Mouse (Mus musculus) heart, postnatal 25 days (tissue): ENCODE measurements around the gene Stk40. TPM values are rescaled to one million over a fixed set of nuclear protein-coding genes. Genes with fewer than 3 reads are reported as not detected.
"Not testable (repeated sequence)": the region's sequence is repeated elsewhere in the genome, so short reads cannot be mapped to it uniquely, and the experiment has no call there.

Source experiments
- DNase-seq: peaks from one replicate; pipeline ENCODE4 v3.0.0; 2022; ENCODE audit warnings: low spot score
- intact Hi-C: fragments of 180-260 bp; cut with DNase I; formaldehyde crosslinking; loops from one replicate; pipeline ENCODE4 v1.15.1; 2025
- total RNA-seq, 2 experiments: library from RNA; stranded (reverse); gene quantifications; 2 replicates each; pipeline ENCODE4 v1.2.3; 2021

Stk40 gene
- total RNA-seq, 2 experiments from 2014 or later: 37.6 to 38.7 TPM

DNA sequence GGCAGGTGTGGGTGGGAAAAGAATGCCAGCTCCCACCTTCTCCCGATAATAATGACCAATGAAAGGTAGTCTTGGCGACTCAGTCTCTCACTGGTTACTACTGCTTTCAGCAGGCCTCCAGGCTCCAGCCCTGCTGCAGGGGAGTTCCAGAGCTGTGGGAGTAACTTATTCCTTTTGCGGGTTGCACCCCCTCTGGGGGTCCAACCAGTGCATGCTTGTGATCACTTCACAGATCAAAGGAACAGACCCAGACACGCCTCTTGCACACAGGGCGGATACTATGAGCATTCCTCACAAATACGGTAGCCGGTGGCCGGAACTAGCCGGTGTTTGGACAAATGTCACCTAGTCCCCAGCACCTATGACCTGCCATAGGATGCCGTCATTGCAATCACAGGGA lies 46.0 kb downstream of the Stk40 start:
- DNase-seq: no peak
- intact Hi-C loops: loop anchor here (5.0 kb wide), 1 partner anchor 37 kb away; no protein-coding TSS in a partner anchor

- intact Hi-C loops: no loop called here
- DNase-seq: peak; percentile 83
These were observed 46.7 kb downstream of the Stk40 start for GRCm38 (mm10) chr4:126150297-126150948.

- intact Hi-C loops: no loop called here
- DNase-seq: no peak
These were observed 47.2 kb downstream of the Stk40 start for GRCm38 (mm10) chr4:126150949-126151320.

GRCm38 (mm10) chr4:126151701-126152440 lies 48.1 kb downstream of the Stk40 start:
- DNase-seq: no peak
- intact Hi-C loops: no loop called here

GRCm38 (mm10) chr4:126152864-126153263 lies 49.1 kb downstream of the Stk40 start:
- intact Hi-C loops: no loop called here
- no peak for DNase-seq

- intact Hi-C loops: no loop called here
- no peak for DNase-seq
These were observed 51.4 kb downstream of the Stk40 start for GRCm38 (mm10) chr4:126155183-126155582.

DNA sequence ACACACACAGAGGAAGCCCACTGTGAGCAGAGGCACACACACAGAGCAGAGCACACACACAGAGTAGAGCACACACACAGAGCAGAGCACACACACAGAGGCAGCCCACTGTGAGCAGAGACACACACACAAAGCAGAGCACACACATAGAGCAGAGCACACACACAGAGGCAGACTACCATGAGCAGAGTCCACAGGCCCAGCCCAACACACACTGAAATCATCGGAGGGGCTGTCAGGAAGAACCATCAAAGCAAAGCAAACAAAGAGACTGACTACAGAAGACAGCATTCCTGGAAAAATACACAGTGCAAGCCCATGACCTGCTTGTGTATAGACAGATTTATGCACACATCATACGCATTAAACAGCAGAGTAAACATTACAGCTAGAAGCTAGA lies 52.1 kb downstream of the Stk40 start:
- intact Hi-C loops: no loop called here

DNA sequence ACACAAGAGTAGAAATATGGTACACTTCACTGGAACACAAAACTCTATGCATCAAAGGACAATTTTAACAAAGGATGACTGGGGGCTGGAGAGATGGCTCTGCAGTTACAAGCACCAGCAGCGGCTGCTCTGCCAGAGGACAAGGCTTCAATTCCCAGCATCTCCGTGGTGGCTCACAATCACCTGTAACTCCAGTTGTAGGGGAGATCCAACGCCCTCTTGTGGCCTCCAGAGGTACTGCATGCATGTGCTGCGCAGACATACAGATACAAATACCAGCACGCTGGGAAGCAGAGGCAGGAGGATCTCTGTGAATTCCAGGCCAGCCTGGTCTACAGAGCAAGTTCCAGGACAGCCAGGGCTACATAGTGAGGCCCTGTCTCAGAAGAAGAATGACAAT lies 52.9 kb downstream of the Stk40 start:
- intact Hi-C loops: no loop called here
- DNase-seq: no peak

More for the DNA sequence above, 52.1 kb downstream of the Stk40 start:
- no peak for DNase-seq

- no peak for DNase-seq
- intact Hi-C loops: no loop called here
These were observed 53.8 kb downstream of the Stk40 start for GRCm38 (mm10) chr4:126157562-126157961.

GRCm38 (mm10) chr4:126159455-126159854 lies 55.7 kb downstream of the Stk40 start:
- DNase-seq: no peak
- intact Hi-C loops: no loop called here

DNA sequence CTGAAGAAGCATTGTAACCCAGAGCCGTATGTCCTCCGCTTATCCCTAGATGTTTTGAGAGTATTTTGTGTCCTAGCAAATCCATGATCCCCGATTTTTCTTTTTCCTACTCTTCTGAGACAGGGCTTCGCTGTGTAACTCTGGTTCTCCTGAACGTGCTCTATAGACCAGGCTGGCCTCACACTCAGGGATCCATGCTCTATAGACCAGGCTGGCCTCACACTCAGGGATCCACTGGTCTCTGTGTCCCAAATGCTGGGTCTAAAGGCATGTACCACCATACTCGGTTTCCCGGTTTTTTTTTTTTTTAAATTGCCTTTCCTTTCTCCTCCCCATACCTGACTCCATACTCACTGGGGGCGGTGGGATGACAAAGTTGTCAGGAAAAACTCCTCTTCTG lies 57.2 kb downstream of the Stk40 start:
- intact Hi-C loops: loop anchor here (5.0 kb wide), 1 partner anchor 74 kb away; no protein-coding TSS in a partner anchor
- DNase-seq: no peak

GRCm38 (mm10) chr4:126161456-126161855 lies 57.7 kb downstream of the Stk40 start:
- DNase-seq: no peak
- intact Hi-C loops: loop anchor here (5.0 kb wide), 1 partner anchor 74 kb away; no protein-coding TSS in a partner anchor

- no peak for DNase-seq
- intact Hi-C loops: loop anchor here (5.0 kb wide), 1 partner anchor 75 kb away; no protein-coding TSS in a partner anchor
These were observed 58.2 kb downstream of the Stk40 start for GRCm38 (mm10) chr4:126161986-126162385.

GRCm38 (mm10) chr4:126162544-126163066 lies 58.8 kb downstream of the Stk40 start:
- DNase-seq: peak; percentile 93
- intact Hi-C loops: loop anchor here (5.0 kb wide), 1 partner anchor 75 kb away; no protein-coding TSS in a partner anchor

DNA sequence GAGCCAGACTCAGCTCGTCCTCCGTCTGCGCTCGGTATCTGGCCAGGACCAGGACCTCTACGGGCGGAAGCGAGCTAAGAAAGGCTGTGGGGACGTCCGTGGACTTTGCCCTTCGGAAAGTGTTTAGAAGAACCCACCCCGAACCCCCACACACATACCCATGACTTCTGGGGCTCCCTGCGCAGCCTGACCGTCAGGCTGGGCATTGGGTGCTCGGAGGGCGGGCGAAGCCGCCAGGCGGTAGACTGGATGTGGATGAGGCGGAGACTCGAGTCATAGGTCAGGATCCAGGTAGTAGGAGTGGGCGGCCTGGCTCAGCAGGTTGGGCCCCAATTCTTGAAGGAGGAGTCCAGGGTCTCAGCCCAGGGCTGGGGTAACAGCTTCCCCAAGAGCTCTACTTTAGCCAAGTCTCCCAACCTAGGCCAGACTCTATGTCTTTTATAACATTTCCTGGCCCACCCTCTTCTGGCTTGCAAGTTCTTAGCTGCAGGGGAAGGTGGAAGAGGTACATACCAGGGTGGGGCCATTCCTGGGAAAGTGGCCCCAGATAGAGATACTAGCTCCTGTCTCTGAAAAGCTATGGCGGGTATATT lies 59.4 kb downstream of the Stk40 start, which contains the start of gene Sh3d21:
TSS of gene Sh3d21 (minus strand) at position 425 of the 593 bp plus-strand sequence.
- DNase-seq: no peak

GRCm38 (mm10) chr4:126163685-126164084 lies 59.9 kb downstream of the Stk40 start:
- intact Hi-C loops: loop anchor here (5.0 kb wide), 1 partner anchor 76 kb away; no protein-coding TSS in a partner anchor
- DNase-seq: no peak

More for the DNA sequence above, 59.4 kb downstream of the Stk40 start, which contains the start of gene Sh3d21:
- intact Hi-C loops: loop anchor here (5.0 kb wide), 1 partner anchor 76 kb away; no protein-coding TSS in a partner anchor

GRCm38 (mm10) chr4:126165092-126165491 lies 61.3 kb downstream of the Stk40 start:
- DNase-seq, intact Hi-C loops: not testable (repeated sequence)

DNA sequence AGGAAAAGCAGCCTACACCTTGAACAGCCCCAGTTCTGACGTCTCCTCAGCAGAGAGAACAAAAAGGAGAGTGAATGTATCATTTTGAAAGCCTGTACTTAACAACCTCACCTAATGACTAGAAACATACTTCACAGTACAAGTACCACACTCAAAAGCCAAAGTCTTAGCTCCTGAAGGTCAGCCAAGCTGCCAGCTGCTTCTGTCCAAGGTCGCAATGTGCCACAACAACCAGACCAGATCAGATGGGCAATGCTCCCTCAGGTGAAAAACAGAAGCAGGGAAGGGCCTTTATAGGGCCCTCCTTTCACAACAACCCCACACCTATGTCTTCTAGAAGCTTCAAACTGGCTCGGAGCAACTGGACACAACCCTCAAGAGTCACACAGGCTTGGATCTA lies 62.3 kb downstream of the Stk40 start:
- DNase-seq: no peak
- intact Hi-C loops: no loop called here

DNA sequence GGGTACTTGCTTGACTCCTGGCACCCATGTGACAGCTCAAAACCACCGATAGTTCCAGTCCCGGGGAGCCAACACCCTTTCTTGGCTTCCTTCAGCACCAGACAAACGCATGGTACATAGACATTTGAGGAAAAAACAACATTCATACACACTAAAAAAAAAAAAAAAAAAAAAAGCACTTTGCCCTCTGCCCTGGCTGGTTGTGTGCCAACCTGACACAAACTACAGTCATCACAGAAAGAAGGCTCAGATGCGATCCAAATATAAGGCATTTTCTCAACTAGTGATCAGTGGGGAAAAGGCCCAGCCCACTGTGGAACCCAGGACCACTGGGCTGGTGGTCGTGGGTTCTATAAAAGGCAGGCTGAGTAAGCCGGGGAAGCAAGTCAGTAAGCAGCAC lies 65.1 kb downstream of the Stk40 start:
- no peak for DNase-seq
- intact Hi-C loops: no loop called here

- intact Hi-C loops, DNase-seq: not testable (repeated sequence)
These were observed 67.0 kb downstream of the Stk40 start for GRCm38 (mm10) chr4:126170737-126171136.
